24 mouse cellular contexts compared by ENCODE assay signal in the genomic region with DNA sequence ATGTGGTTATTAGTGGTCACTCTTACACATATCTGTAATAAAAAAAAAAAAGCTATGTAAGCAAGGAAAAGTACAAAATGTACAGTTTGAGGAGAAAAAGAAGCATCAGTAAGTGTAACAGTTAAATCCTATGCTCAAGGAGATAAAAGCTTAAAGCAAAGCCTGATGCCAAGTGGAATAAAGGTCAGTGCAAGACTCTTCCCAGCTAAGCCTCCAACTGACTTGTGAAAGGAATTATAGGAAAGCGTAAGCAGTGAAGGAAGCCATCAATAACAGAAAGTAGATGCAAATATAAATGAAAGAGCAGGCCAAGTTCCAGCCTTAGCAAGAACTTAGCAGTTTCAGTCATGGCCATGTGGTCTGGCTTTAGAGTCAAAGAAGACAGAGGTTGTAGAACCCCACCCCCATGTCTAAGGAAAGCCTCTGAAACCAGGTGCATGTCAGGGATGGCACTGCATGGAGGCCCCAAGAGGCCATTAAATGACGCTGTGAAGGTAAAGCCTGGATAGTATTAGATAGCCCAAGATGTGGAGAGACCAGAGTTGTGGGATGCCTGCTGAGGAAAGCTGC. TPM values are rescaled to one million over a fixed set of nuclear protein-coding genes. Genes with fewer than 3 reads are reported as not detected.
DNase-seq lines count a peak whose midpoint lies in the region; ATAC-seq and TF ChIP-seq lines count a peak whose summit lies in the region.
"Had no signal": no experiment of that assay in that cellular context is flagged by ENCODE, and none has a peak within 500 bp of the region (broad histone marks: within the 10 kb centered on the region; RNA-seq: fewer than 3 reads in every experiment).

No protein-coding gene starts in this region.

- ATAC-seq in lung, embryonic 14.5 days (ENCODE audit: insufficient read depth), result 0 out of 2 replicates have a peak, but pooled peaks have one; percentile 35
- ATAC-seq: activated CD4-positive, CD25-positive, alpha-beta regulatory T cell, adult 4 months; forebrain, embryonic 13.5 days; forebrain, embryonic 15.5 days; forebrain, postnatal 0 days; Patski had no signal

- no peak for DNase-seq in lung, embryonic 14.5 days
- DNase-seq in lung, postnatal 14 days, result no peak
- peak; percentile 81 for DNase-seq in fat pad, adult 2 months (ENCODE audit: extremely low read depth, low read depth, low spot score)
- no peak for DNase-seq in ovary, postnatal 14 days (ENCODE audit: low spot score)
- DNase-seq in adrenal gland, adult (ENCODE audit: inconsistent age in 2 of 2, low spot score in 1 of 2), result no peak
- DNase-seq: adrenal gland, adult 2 months; adrenal gland, postnatal 10 days; adrenal gland, postnatal 25 days; cerebellum, adult 11 months; cerebellum, adult 18-20 months; cerebellum, adult 8-10 months; cerebellum, adult 9-11 months; cerebellum, postnatal 14 days; cerebellum, postnatal 36 days; embryo, embryonic 11 days; forebrain, postnatal 0 days had no signal

- H3K36me3 ChIP-seq in lung, embryonic 14.5 days (ENCODE audit: insufficient read depth), result peaks cover 42% of the 10 kb centered on the region

- H3K9me3 ChIP-seq in lung, embryonic 14.5 days (ENCODE audit: low read depth, low read length), result no peaks in the 10 kb centered on the region
- H3K9me3 ChIP-seq: embryonic facial prominence, embryonic 13.5 days; embryonic facial prominence, embryonic 15.5 days; forebrain, embryonic 13.5 days; forebrain, embryonic 15.5 days; G1E had no signal

- 88% methylated on average over 2 of the region's 2 CpGs for WGBS in lung, embryonic 14.5 days

- no peak for TF ChIP-seq CTCF in lung, embryonic 14.5 days (IDR thresholded peaks at IDR 0.05; ENCODE audit: low read depth)

- H3K27me3 ChIP-seq in lung, embryonic 14.5 days (ENCODE audit: insufficient read depth, low read length), result no peaks in the 10 kb centered on the region
- H3K27me3 ChIP-seq: embryonic facial prominence, embryonic 13.5 days; embryonic facial prominence, embryonic 15.5 days; forebrain, embryonic 13.5 days; forebrain, embryonic 15.5 days; Patski had no signal

- H3K4me1 ChIP-seq in lung, embryonic 14.5 days (ENCODE audit: insufficient read depth), result no peaks in the 10 kb centered on the region
- H3K4me1 ChIP-seq: embryonic facial prominence, embryonic 13.5 days; embryonic facial prominence, embryonic 15.5 days; forebrain, embryonic 13.5 days; forebrain, embryonic 15.5 days had no signal

- no peak overlapping the region for H3K4me2 ChIP-seq in lung, embryonic 14.5 days
- H3K4me2 ChIP-seq: embryonic facial prominence, embryonic 13.5 days; embryonic facial prominence, embryonic 15.5 days; forebrain, embryonic 13.5 days; forebrain, embryonic 15.5 days had no signal

- H3K27ac ChIP-seq in lung, embryonic 14.5 days (ENCODE audit: low read depth), result no peak overlapping the region
- H3K27ac ChIP-seq: embryonic facial prominence, embryonic 13.5 days; embryonic facial prominence, embryonic 15.5 days; forebrain, embryonic 13.5 days; forebrain, embryonic 15.5 days had no signal

- no peak overlapping the region for H3K4me3 ChIP-seq in lung, embryonic 14.5 days (ENCODE audit: low read depth, low read length)
- H3K4me3 ChIP-seq: embryonic facial prominence, embryonic 13.5 days; embryonic facial prominence, embryonic 15.5 days; erythroblast, embryonic 14.5 days; forebrain, embryonic 13.5 days; forebrain, embryonic 15.5 days had no signal

- H3K9ac ChIP-seq in lung, embryonic 14.5 days, result no peak overlapping the region
- H3K9ac ChIP-seq: embryonic facial prominence, embryonic 13.5 days; embryonic facial prominence, embryonic 15.5 days; forebrain, embryonic 13.5 days; forebrain, embryonic 15.5 days; forebrain, postnatal 0 days had no signal

RNA-seq across cellular contexts. Expression of a gene that starts 23.8 kb away (rescaled TPM):
- 85.4 and 89.4 TPM in 2 replicates for polyA plus RNA-seq in lung, embryonic 14.5 days (2014; fragmentation: Nextera tagmentation; extraction: Ambion mirVana)
